Mouse (Mus musculus): ENCODE measurements around the gene Hnf1a. TPM values are rescaled to one million over a fixed set of nuclear protein-coding genes. Genes with fewer than 3 reads are reported as not detected.
"Not testable (repeated sequence)": the region's sequence is repeated elsewhere in the genome, so short reads cannot be mapped to it uniquely, and the experiment has no call there.

Hnf1a gene
- polyA plus RNA-seq, 1 experiment from 2014 or later: not detected

DNA sequence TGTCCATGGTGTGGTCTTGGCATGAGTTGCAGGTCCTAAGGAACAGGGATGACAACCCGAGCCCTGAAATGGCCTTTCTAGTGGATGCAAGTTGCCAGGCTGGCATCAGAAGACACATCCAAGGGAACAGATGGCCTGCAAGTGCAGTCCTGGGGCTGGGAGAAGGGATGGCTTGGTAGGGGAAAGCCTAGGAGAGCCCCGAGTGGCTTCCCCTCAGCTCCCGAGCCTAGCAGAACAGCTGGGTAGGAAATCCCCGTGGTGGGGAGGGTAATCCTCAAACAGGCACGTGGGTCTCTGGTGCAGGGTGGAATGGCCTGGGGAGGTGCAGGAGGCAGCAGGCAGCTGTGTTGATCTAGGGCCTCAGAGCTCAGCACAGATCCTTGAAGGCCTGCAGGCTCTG lies 21.6 kb downstream of the Hnf1a start:
- H3K4me2 ChIP-seq (ENCODE audit: low read depth, severe bottlenecking): no peak overlapping the region
- H3K36me3 ChIP-seq (ENCODE audit: control insufficient read depth, insufficient read depth, low read length): peaks cover 22% of the 10 kb centered on the region
- H3K9ac ChIP-seq (ENCODE audit: low read length): no peak overlapping the region
- H3K4me1 ChIP-seq (ENCODE audit: control insufficient read depth, insufficient read depth, low read length): no peaks in the 10 kb centered on the region; the same call in 1 of the 2 replicates
- ATAC-seq (ENCODE audit: insufficient number of reproducible peaks, low FRiP score, low TSS enrichment, low read depth) (no peak), DNase-seq (ENCODE audit: low spot score) (no peak)
- H3K9me3 ChIP-seq (ENCODE audit: control insufficient read depth, low read length): no peaks in the 10 kb centered on the region
- WGBS: 76% methylated on average over 5 of the region's 5 CpGs
- no peak overlapping the region for H3K4me3 ChIP-seq (ENCODE audit: low read depth, low read length)
- no peak overlapping the region for H3K27ac ChIP-seq (replicated peaks; ENCODE audit: low read depth, low read length)
- no peaks in the 10 kb centered on the region for H3K27me3 ChIP-seq (ENCODE audit: control insufficient read depth, insufficient read depth, low read length)

DNA sequence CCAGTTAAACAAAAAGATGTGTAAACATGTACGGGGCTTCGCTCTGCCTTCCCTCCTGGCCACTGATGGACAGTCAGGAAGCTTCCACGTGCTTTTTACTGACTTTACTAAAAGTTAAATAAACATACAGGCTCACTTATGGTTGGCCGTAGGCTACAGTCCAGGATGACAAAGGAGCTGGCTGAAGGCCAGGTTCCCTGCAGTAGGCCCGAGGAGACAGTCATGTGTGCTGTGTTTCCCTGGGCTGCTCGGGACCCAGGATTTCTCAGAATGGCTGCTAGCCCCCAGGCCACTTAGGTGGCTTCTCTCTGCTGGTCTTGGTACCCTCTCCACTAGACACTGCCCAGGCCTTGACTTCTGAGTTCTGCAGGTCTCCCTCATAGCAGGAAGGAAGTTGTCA lies 22.0 kb downstream of the Hnf1a start:
- DNase-seq (ENCODE audit: low spot score) (no peak), ATAC-seq (ENCODE audit: insufficient number of reproducible peaks, low FRiP score, low TSS enrichment, low read depth) (no peak)
- H3K9ac ChIP-seq (ENCODE audit: low read length): no peak overlapping the region
- 82% methylated on average over 6 of the region's 6 CpGs for whole genome bisulfite sequencing
- no peaks in the 10 kb centered on the region for H3K27me3 ChIP-seq (ENCODE audit: control insufficient read depth, insufficient read depth, low read length)
- H3K9me3 ChIP-seq (ENCODE audit: control insufficient read depth, low read length): no peaks in the 10 kb centered on the region
- H3K27ac ChIP-seq (replicated peaks; ENCODE audit: low read depth, low read length): no peak overlapping the region
- no peak overlapping the region for H3K4me2 ChIP-seq (ENCODE audit: low read depth, severe bottlenecking)
- no peak overlapping the region for H3K4me3 ChIP-seq (ENCODE audit: low read depth, low read length)
- H3K4me1 ChIP-seq (ENCODE audit: control insufficient read depth, insufficient read depth, low read length): no peaks in the 10 kb centered on the region; the same call in 1 of the 2 replicates
- H3K36me3 ChIP-seq (ENCODE audit: control insufficient read depth, insufficient read depth, low read length): peaks cover 22% of the 10 kb centered on the region

DNA sequence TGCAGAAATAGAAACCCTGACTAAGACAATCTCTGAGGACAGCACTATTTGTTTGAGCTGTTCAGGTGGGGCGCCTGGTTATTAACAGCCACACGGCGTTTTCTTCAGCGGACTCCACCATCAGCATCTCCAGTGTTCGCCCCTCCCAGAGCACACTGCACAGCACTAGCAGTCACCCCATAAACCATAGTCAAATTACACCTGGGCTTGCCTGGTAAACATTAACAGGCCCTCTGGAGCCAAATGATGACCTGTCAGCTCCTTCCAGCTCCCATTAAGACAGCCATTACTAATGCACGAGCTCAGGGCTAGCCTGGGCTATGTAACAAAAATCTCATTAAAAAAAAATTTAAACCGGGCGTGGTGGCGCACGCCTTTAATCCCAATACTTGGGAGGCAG lies 25.8 kb downstream of the Hnf1a start:
- 84% methylated on average over 10 of the region's 10 CpGs for WGBS
- no peaks in the 10 kb centered on the region for H3K27me3 ChIP-seq (ENCODE audit: control insufficient read depth, insufficient read depth, low read length)
- ATAC-seq (ENCODE audit: insufficient number of reproducible peaks, low FRiP score, low TSS enrichment, low read depth) (no peak), DNase-seq (ENCODE audit: low spot score) (no peak)
- 0 out of 2 replicates have a peak, but pooled peaks cover 3% of the 10 kb centered on the region for H3K4me1 ChIP-seq (ENCODE audit: control insufficient read depth, insufficient read depth, low read length)
- H3K4me3 ChIP-seq (ENCODE audit: low read depth, low read length): no peak overlapping the region
- H3K9me3 ChIP-seq (ENCODE audit: control insufficient read depth, low read length): no peaks in the 10 kb centered on the region
- H3K36me3 ChIP-seq (ENCODE audit: control insufficient read depth, insufficient read depth, low read length): peaks cover 22% of the 10 kb centered on the region
- H3K27ac ChIP-seq (replicated peaks; ENCODE audit: low read depth, low read length): no peak overlapping the region
- H3K4me2 ChIP-seq (ENCODE audit: low read depth, severe bottlenecking): no peak overlapping the region
- H3K9ac ChIP-seq (ENCODE audit: low read length): no peak overlapping the region

- 44% methylated on average over 4 of the region's 4 CpGs for WGBS
- peak overlapping the region; percentile 94 for H3K4me3 ChIP-seq (ENCODE audit: low read depth, low read length)
- peaks cover 4% of the 10 kb centered on the region; the same call in 1 of the 2 replicates for H3K36me3 ChIP-seq (ENCODE audit: control insufficient read depth, insufficient read depth, low read length)
- DNase-seq (ENCODE audit: low spot score) (no peak), ATAC-seq (ENCODE audit: insufficient number of reproducible peaks, low FRiP score, low TSS enrichment, low read depth) (no peak)
- 0 out of 2 replicates have a peak, but pooled peaks cover 3% of the 10 kb centered on the region for H3K4me1 ChIP-seq (ENCODE audit: control insufficient read depth, insufficient read depth, low read length)
- H3K27me3 ChIP-seq (ENCODE audit: control insufficient read depth, insufficient read depth, low read length): no peaks in the 10 kb centered on the region
- H3K4me2 ChIP-seq (ENCODE audit: low read depth, severe bottlenecking): peak overlapping the region; percentile 79
- H3K9me3 ChIP-seq (ENCODE audit: control insufficient read depth, low read length): 0 out of 2 replicates have a peak, but pooled peaks cover 2% of the 10 kb centered on the region
- H3K9ac ChIP-seq (ENCODE audit: low read length): peak overlapping the region; percentile 93
- H3K27ac ChIP-seq (replicated peaks; ENCODE audit: low read depth, low read length): no peak overlapping the region
Observed at GRCm38 (mm10) chr5:114942766-114943130, 28.1 kb downstream of the Hnf1a start.

DNA sequence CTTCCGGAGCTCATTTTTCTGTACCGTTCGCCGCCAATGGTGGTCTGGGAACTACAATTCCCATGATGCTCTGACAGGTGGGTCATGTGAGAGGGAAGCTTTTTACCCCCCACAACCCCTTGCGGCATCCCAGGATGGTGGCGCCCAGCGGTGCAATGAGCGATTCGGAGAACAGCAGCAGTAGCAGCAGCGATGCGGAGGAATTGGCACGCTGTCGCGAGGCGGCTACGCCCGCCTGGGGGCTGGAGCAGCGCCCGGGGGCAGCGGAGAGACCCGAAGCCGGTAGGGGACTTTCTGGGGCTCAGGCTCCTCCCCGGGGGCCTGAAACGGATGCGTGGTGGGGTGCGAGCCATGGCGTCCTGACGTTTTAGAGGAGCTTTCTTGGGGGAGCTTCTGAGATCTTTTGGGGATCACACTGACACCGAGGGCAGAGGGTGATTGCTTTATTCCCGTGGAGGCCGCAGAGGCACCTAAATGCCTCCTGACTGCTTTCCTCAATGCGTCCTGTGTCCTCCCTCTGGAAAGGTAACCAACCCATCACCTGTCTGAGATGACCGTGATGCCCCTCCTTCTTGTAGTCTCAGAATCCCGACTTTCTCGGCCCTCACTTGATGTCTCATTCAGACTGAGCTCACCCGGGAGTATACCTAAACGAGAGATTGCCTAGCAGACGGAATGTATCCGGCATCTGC lies 28.7 kb downstream of the Hnf1a start, which contains the start of gene 2210016L21Rik:
TSS of gene 2210016L21Rik (plus strand) at position 85 of the 692 bp plus-strand sequence.
- DNase-seq (ENCODE audit: low spot score) (peak; percentile 89), ATAC-seq (ENCODE audit: insufficient number of reproducible peaks, low FRiP score, low TSS enrichment, low read depth) (peak; percentile 88)
- Histone ChIP-seq H3K27me3 (ENCODE audit: control insufficient read depth, insufficient read depth, low read length) (no peaks in the 10 kb centered on the region), H3K4me1 (ENCODE audit: control insufficient read depth, insufficient read depth, low read length) (0 out of 2 replicates have a peak, but pooled peaks cover 3% of the 10 kb centered on the region), H3K9ac (ENCODE audit: low read length) (peak within 1 kb of the TSS; percentile 93), H3K9me3 (ENCODE audit: control insufficient read depth, low read length) (0 out of 2 replicates have a peak, but pooled peaks cover 2% of the 10 kb centered on the region), H3K36me3 (ENCODE audit: control insufficient read depth, insufficient read depth, low read length) (no peaks in the 10 kb centered on the region; the same call in 1 of the 2 replicates), H3K27ac (replicated peaks; ENCODE audit: low read depth, low read length) (peak within 1 kb of the TSS; percentile 73; the same call in 1 of the 2 replicates), H3K4me3 (ENCODE audit: low read depth, low read length) (peak within 1 kb of the TSS; percentile 94), H3K4me2 (ENCODE audit: low read depth, severe bottlenecking) (peak within 1 kb of the TSS; percentile 79)
- 1% methylated on average over 39 of the region's 39 CpGs for WGBS

GRCm38 (mm10) chr5:114941138-114941537 lies 29.8 kb downstream of the Hnf1a start:
- not testable (repeated sequence) for H3K9ac ChIP-seq (ENCODE audit: low read length); H3K4me2 ChIP-seq (ENCODE audit: low read depth, severe bottlenecking); H3K4me3 ChIP-seq (ENCODE audit: low read depth, low read length); H3K4me1 ChIP-seq (ENCODE audit: control insufficient read depth, insufficient read depth, low read length); ATAC-seq (ENCODE audit: insufficient number of reproducible peaks, low FRiP score, low TSS enrichment, low read depth); DNase-seq (ENCODE audit: low spot score); H3K36me3 ChIP-seq (ENCODE audit: control insufficient read depth, insufficient read depth, low read length); H3K27ac ChIP-seq (replicated peaks; ENCODE audit: low read depth, low read length); H3K27me3 ChIP-seq (ENCODE audit: control insufficient read depth, insufficient read depth, low read length); H3K9me3 ChIP-seq (ENCODE audit: control insufficient read depth, low read length)
- 60% methylated on average over 3 of the region's 3 CpGs for whole genome bisulfite sequencing

DNA sequence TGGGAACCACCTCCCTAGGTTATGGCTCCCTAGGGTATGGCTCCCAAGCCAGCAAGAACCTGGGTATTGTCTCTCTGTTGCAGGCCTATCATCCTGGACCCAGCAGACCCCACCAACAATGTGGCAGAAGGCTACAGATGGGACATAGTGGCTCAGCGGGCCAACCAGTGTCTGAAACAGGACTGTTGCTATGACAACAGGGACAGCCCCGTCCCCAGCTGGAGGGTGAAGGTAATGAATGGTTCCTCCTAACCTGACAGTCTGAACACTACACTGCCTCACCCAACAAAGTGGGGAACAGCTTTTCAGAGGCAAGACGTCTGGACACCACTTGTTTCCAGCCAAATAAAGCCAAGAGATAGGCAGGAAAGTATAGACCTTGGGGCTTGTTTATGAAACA lies 35.1 kb downstream of the Hnf1a start:
- Histone ChIP-seq H3K9ac (ENCODE audit: low read length) (no peak overlapping the region), H3K4me3 (ENCODE audit: low read depth, low read length) (no peak overlapping the region), H3K4me2 (ENCODE audit: low read depth, severe bottlenecking) (no peak overlapping the region), H3K27ac (replicated peaks; ENCODE audit: low read depth, low read length) (no peak overlapping the region), H3K27me3 (ENCODE audit: control insufficient read depth, insufficient read depth, low read length) (no peaks in the 10 kb centered on the region), H3K9me3 (ENCODE audit: control insufficient read depth, low read length) (0 out of 2 replicates have a peak, but pooled peaks cover 2% of the 10 kb centered on the region), H3K36me3 (ENCODE audit: control insufficient read depth, insufficient read depth, low read length) (no peaks in the 10 kb centered on the region), H3K4me1 (ENCODE audit: control insufficient read depth, insufficient read depth, low read length) (no peaks in the 10 kb centered on the region)
- ATAC-seq (ENCODE audit: insufficient number of reproducible peaks, low FRiP score, low TSS enrichment, low read depth) (no peak), DNase-seq (ENCODE audit: low spot score) (no peak)
- WGBS: 25% methylated on average over 3 of the region's 3 CpGs

DNA sequence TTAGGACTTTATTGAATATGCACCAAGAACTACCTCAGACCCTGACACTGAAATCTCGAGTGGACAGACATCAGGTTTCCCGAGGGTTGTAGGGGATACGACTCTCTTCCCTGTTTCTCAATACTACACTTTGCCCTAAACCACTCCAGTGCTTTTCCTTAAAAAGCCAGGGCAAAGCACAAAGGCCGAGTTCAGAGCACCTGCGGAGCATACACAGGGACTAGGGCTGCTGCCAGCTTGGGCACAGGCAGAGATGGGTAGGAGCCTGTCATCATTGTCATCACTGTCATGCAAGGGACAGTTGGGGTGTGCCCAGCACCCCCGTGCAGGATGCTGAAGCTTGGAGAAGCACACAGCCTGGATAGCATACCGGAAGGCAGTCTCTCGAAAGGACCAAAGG lies 37.7 kb downstream of the Hnf1a start:
- ATAC-seq (ENCODE audit: insufficient number of reproducible peaks, low FRiP score, low TSS enrichment, low read depth) (no peak), DNase-seq (ENCODE audit: low spot score) (no peak)
- no peak overlapping the region for H3K9ac ChIP-seq (ENCODE audit: low read length)
- H3K4me3 ChIP-seq (ENCODE audit: low read depth, low read length): no peak overlapping the region
- 89% methylated on average over 8 of the region's 8 CpGs for WGBS
- no peak overlapping the region for H3K4me2 ChIP-seq (ENCODE audit: low read depth, severe bottlenecking)
- no peaks in the 10 kb centered on the region for H3K9me3 ChIP-seq (ENCODE audit: control insufficient read depth, low read length)
- no peak overlapping the region for H3K27ac ChIP-seq (replicated peaks; ENCODE audit: low read depth, low read length)
- H3K36me3 ChIP-seq (ENCODE audit: control insufficient read depth, insufficient read depth, low read length): no peaks in the 10 kb centered on the region
- no peaks in the 10 kb centered on the region for H3K27me3 ChIP-seq (ENCODE audit: control insufficient read depth, insufficient read depth, low read length)
- no peaks in the 10 kb centered on the region for H3K4me1 ChIP-seq (ENCODE audit: control insufficient read depth, insufficient read depth, low read length)

Data from limb, embryonic 11.5 days (tissue).